Mouse (Mus musculus) limb, embryonic 14.5 days (tissue): Measurements from ENCODE around the gene Aunip. TPM values are rescaled to one million over a fixed set of nuclear protein-coding genes. Genes with fewer than 3 reads are reported as not detected.

Experiments used
- ATAC-seq: fragments of 200-750 bp; cut with Nextera tagmentation; 2 replicates; pipeline ENCODE4 v1.8.0; 2017; ENCODE audit warnings: low read depth, moderate number of reproducible peaks, moderate TSS enrichment; ENCODE audit not compliant: low FRiP score
- DNase-seq: peaks from one replicate; pipeline ENCODE4 v3.0.0-alpha.2; 2015; ENCODE audit warnings: low spot score
- H3K27ac ChIP-seq: fragments of 300-500 bp; sonication (generic); replicated peaks from 2 replicates; pipeline ENCODE4 v1.5.1; 2014; ENCODE audit warnings: low read depth, mild to moderate bottlenecking, low read length, moderate library complexity, mixed read lengths
- H3K27me3 ChIP-seq: fragments of 300-500 bp; sonication (generic); 2 replicates; pipeline ENCODE4 v1.6.1; 2014; ENCODE audit warnings: low read length, mixed read lengths; ENCODE audit not compliant: control insufficient read depth, insufficient read depth
- H3K36me3 ChIP-seq: fragments of 300-500 bp; sonication (generic); 2 replicates; pipeline ENCODE4 v1.6.1; 2014; ENCODE audit warnings: mild to moderate bottlenecking, low read length, moderate library complexity, mixed read lengths; ENCODE audit not compliant: control insufficient read depth, insufficient read depth
- H3K4me1 ChIP-seq: fragments of 300-500 bp; sonication (generic); 2 replicates; pipeline ENCODE4 v1.6.1; 2014; ENCODE audit warnings: antibody characterized with exemption, low read length, mixed read lengths; ENCODE audit not compliant: control insufficient read depth, insufficient read depth
- H3K4me2 ChIP-seq: fragments of 300-500 bp; sonication (generic); replicated peaks from 2 replicates; pipeline ENCODE4 v1.6.1; 2014; ENCODE audit warnings: low read depth, mild to moderate bottlenecking, low read length, moderate library complexity; ENCODE audit not compliant: severe bottlenecking
- H3K4me3 ChIP-seq: fragments of 300-500 bp; sonication (generic); replicated peaks from 2 replicates; pipeline ENCODE4 v1.5.1; 2014; ENCODE audit warnings: low read length
- H3K9ac ChIP-seq: fragments of 300-500 bp; sonication (generic); 2 replicates; pipeline ENCODE4 v1.6.1; 2014; ENCODE audit warnings: mild to moderate bottlenecking, low read depth, low read length, moderate library complexity; ENCODE audit not compliant: severe bottlenecking
- H3K9me3 ChIP-seq: fragments of 300-500 bp; sonication (generic); 2 replicates; pipeline ENCODE4 v1.6.1; 2016; ENCODE audit warnings: low read length; ENCODE audit not compliant: control insufficient read depth
- POLR2A ChIP-seq: fragments of 200-500 bp; IDR thresholded peaks from 2 replicates; pipeline ENCODE4 v1.8.0; 2012; ENCODE audit warnings: inconsistent platforms, mild to moderate bottlenecking, moderate library complexity, borderline replicate concordance; ENCODE audit not compliant: insufficient read depth, insufficient read length; ENCODE audit errors: extremely low read depth
- WGBS: fragments of 180-500 bp; shearing (Covaris S2); extraction: QIAGEN DNeasy Blood & Tissue Kit; methylation state at CpG from one replicate; pipeline ENCODE4 v1.1.7; 2014; 5-methylcytosine and 5-hydroxymethylcytosine counted together
- microRNA-seq: library from miRNA; unstranded; fragments of <30 nt; microRNA quantifications from one replicate; pipeline ENCODE4, GENCODE M21; 2016
- polyA plus RNA-seq, 2 experiments: library from polyadenylated mRNA; depleted of rRNA in 1 of 2; stranded (reverse) in 1 of 2; unstranded in 1 of 2; fragments of >200 nt; fragmentation: Nextera tagmentation in 1 of 2; extraction: Ambion mirVana in 1 of 2; gene quantifications; 2 replicates each; pipeline versions ENCODE4 v1.2.1 to v1.2.3; 2012 to 2014

Aunip gene
- polyA plus RNA-seq, 2 experiments = 3.5 to 10.3 TPM

DNA sequence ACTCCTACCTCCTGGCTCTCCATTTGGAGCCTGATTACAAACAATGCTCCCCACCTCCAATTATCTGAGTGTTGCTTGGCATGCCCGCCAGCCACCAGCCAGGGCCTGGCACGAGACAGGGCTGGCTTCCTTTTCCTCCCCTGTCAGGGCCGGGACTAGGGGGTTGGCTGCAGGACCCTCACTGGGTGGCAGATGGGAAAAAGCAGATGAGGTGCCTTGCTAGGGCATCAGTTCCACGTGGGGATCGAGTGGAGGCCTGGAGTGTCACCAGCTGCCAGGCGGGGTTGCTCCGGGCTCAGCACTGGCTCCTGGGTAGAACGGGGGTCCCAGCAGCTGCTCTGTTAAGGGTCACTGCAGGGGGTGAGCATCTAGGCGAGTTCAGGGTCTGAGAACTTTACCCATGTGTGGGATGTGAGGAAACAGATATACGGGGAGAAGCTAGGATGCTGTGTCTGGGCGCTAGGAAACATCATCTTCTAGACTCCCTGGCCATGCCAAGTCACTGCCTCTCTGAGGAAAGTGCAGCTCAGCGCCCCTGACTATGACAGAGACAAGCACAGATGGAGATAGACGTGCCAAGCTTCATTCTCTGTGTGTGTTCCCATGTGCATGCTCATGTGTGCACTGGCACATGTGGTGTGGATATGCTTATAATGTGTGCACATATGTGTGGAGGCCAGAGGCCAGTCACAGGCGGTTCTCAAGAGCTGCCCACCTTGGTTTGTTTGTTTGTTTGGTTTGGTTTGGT, 60.1 kb downstream of the Aunip start:
- no peak for DNase-seq
- H3K4me1 ChIP-seq = no peaks in the 10 kb centered on the region
- no peak for ATAC-seq
- H3K27me3 ChIP-seq = no peaks in the 10 kb centered on the region
- TF ChIP-seq POLR2A = no peak
- H3K4me2 ChIP-seq = no peak overlapping the region
- no peak overlapping the region for H3K9ac ChIP-seq
- H3K36me3 ChIP-seq = no peaks in the 10 kb centered on the region
- 73% methylated on average over 14 of the region's 14 CpGs for WGBS
- H3K4me3 ChIP-seq = no peak overlapping the region
- H3K27ac ChIP-seq = no peak overlapping the region
- H3K9me3 ChIP-seq = no peaks in the 10 kb centered on the region

DNA sequence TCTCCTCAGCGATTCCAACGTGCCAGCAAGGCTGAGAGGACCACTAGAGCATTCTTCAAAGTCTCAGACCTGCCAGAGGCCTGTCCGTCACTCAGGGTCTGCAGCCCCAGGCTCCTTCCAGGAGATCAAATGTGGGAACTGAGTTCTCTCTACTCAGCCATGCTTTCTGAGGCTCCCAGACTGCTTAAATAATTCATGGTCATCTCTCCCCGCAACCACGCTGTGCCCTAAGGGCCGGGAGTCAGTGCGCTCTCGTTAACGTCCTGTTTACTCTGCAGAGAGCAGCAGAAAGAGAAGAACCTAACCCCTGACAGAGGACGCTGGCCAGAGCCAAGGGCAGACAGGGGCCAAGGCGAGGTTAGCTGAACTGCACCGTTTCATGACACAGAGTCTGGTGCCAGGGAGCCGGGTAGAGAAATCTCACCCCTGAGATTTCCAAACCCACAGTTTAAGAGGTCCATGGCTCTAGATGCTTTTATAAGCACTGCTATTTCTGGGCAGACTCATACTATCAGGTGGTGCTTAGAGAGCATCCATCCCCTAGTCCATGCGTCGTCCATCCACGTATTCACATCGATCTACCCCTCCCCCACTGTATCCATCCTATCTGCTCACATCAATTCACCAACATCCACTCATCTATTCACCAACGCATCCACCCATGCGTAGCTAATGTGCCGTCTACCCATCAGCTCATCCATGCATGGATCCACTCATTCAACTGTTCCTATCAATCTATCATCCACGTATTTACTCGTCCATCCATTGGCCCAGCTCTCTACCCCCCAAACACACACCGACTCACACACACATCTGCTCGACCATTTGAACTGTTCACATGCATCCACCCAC, 61.9 kb downstream of the Aunip start:
- no peak overlapping the region for H3K27ac ChIP-seq
- H3K4me3 ChIP-seq = no peak overlapping the region
- H3K36me3 ChIP-seq = no peaks in the 10 kb centered on the region
- no peaks in the 10 kb centered on the region for H3K4me1 ChIP-seq
- no peak for DNase-seq
- no peak for ATAC-seq
- no peak overlapping the region for H3K4me2 ChIP-seq
- H3K9ac ChIP-seq = no peak overlapping the region
- no peak for TF ChIP-seq POLR2A
- H3K9me3 ChIP-seq = no peaks in the 10 kb centered on the region
- WGBS = 73% methylated on average over 24 of the region's 24 CpGs
- H3K27me3 ChIP-seq = no peaks in the 10 kb centered on the region

Small RNA genes within 50 kb of the gene (microRNA-seq; reads per million reads assigned to microRNA genes)
- gene Gm23634 (not detected), gene Mir6403 (not detected)

Other genes starting within 250 kb of the Aunip start
- gene Pdik1l, start 223.1 kb upstream of the Aunip start, polyA plus RNA-seq (2012; rRNA removed) = 8.9 and 9.6 TPM in 2 replicates
- gene Pdik1l, start 223.1 kb upstream of the Aunip start, polyA plus RNA-seq (2014; fragmentation: Nextera tagmentation; extraction: Ambion mirVana) = 18.4 and 20.5 TPM in 2 replicates
- gene Trim63, start 195.9 kb upstream of the Aunip start, polyA plus RNA-seq (2012; rRNA removed) = 4.3 and 5.1 TPM in 2 replicates
- gene Trim63, start 195.9 kb upstream of the Aunip start, polyA plus RNA-seq (2014; fragmentation: Nextera tagmentation; extraction: Ambion mirVana) = 1.3 and 1.4 TPM in 2 replicates
- gene Slc30a2, start 167.8 kb upstream of the Aunip start, polyA plus RNA-seq (2012; rRNA removed) = 0.76 and 0.78 TPM in 2 replicates
- 0.21 and 0.54 TPM in 2 replicates for gene Slc30a2, start 167.8 kb upstream of the Aunip start, polyA plus RNA-seq (2014; fragmentation: Nextera tagmentation; extraction: Ambion mirVana)
- gene Extl1, start 127.1 kb upstream of the Aunip start, polyA plus RNA-seq (2012; rRNA removed) = 10.0 and 14.2 TPM in 2 replicates
- gene Extl1, start 127.1 kb upstream of the Aunip start, polyA plus RNA-seq (2014; fragmentation: Nextera tagmentation; extraction: Ambion mirVana) = 7.2 TPM in 2 replicates
- gene Pafah2, start 114.7 kb upstream of the Aunip start, polyA plus RNA-seq (2012; rRNA removed) = 25.9 and 30.2 TPM in 2 replicates
- 14.3 and 17.1 TPM in 2 replicates for gene Pafah2, start 114.7 kb upstream of the Aunip start, polyA plus RNA-seq (2014; fragmentation: Nextera tagmentation; extraction: Ambion mirVana)
- 246 and 428 TPM in 2 replicates for gene Stmn1, start 42.7 kb upstream of the Aunip start, polyA plus RNA-seq (2012; rRNA removed)
- 1,273 and 1,449 TPM in 2 replicates for gene Stmn1, start 42.7 kb upstream of the Aunip start, polyA plus RNA-seq (2014; fragmentation: Nextera tagmentation; extraction: Ambion mirVana)
- 5.9 and 8.2 TPM in 2 replicates for gene Paqr7, start 14.3 kb upstream of the Aunip start, polyA plus RNA-seq (2012; rRNA removed)
- 2.3 and 2.9 TPM in 2 replicates for gene Paqr7, start 14.3 kb upstream of the Aunip start, polyA plus RNA-seq (2014; fragmentation: Nextera tagmentation; extraction: Ambion mirVana)
- 111 and 132 TPM in 2 replicates for gene Mtfr1l, start 24.4 kb downstream of the Aunip start, polyA plus RNA-seq (2012; rRNA removed)
- gene Mtfr1l, start 24.4 kb downstream of the Aunip start, polyA plus RNA-seq (2014; fragmentation: Nextera tagmentation; extraction: Ambion mirVana) = 123 and 140 TPM in 2 replicates
- 68.5 and 86.7 TPM in 2 replicates for gene Selenon, start 41.2 kb downstream of the Aunip start, polyA plus RNA-seq (2012; rRNA removed)
- 48.5 and 75.4 TPM in 2 replicates for gene Selenon, start 41.2 kb downstream of the Aunip start, polyA plus RNA-seq (2014; fragmentation: Nextera tagmentation; extraction: Ambion mirVana)
- gene Man1c1, start 193.3 kb downstream of the Aunip start, polyA plus RNA-seq (2012; rRNA removed) = 9.1 and 10.6 TPM in 2 replicates
- 5.1 and 5.9 TPM in 2 replicates for gene Man1c1, start 193.3 kb downstream of the Aunip start, polyA plus RNA-seq (2014; fragmentation: Nextera tagmentation; extraction: Ambion mirVana)